ENCODE assay signal across 14 mouse cellular contexts in genomic region chr16:44766320-44766892, GRCm38 (mm10). TPM values are rescaled to one million over a fixed set of nuclear protein-coding genes. Genes with fewer than 3 reads are reported as not detected.
DNase-seq lines count a peak whose midpoint lies in the region; ATAC-seq and TF ChIP-seq lines count a peak whose summit lies in the region.
"Had no signal": no experiment of that assay in that cellular context is flagged by ENCODE, and none has a peak within 500 bp of the region (broad histone marks: within the 10 kb centered on the region; RNA-seq: fewer than 3 reads in every experiment).

No protein-coding gene starts in this region.

- peak overlapping the region; percentile 63 for H3K4me2 ChIP-seq in liver, embryonic 16.5 days (ENCODE audit: low read depth, low read length)

- 69% methylated on average over 9 of the region's 9 CpGs for WGBS in lung, adult 2 months
- WGBS in liver, embryonic 16.5 days (ENCODE audit: insufficient replicate concordance), result 17% methylated on average over 9 of the region's 9 CpGs

- no peak for TF ChIP-seq CTCF in lung, adult 2 months (IDR thresholded peaks at IDR 0.05; ENCODE audit: insufficient read depth, low read length)
- TF ChIP-seq CTCF in bone marrow macrophage, adult 2 months (IDR thresholded peaks at IDR 0.05; ENCODE audit: low read depth, low read length), result no peak
- TF ChIP-seq CTCF in layer of hippocampus, adult 2 months (conservative IDR thresholded peaks at IDR 0.05), result no peak

- H3K4me3 ChIP-seq in lung, adult 2 months (replicated peaks; ENCODE audit: extremely low read depth, low read depth, low read length), result peak overlapping the region; percentile 9
- peak overlapping the region; percentile 72 for H3K4me3 ChIP-seq in bone marrow macrophage, adult 2 months (ENCODE audit: insufficient read depth, low read length)
- H3K4me3 ChIP-seq in liver, embryonic 16.5 days (ENCODE audit: low read depth, low read length), result peak overlapping the region; percentile 58
- H3K4me3 ChIP-seq in layer of hippocampus, adult 2 months, result no peak overlapping the region
- H3K4me3 ChIP-seq: midbrain, embryonic 10.5 days had no signal

- ATAC-seq in frontal cortex, adult (ENCODE audit: low TSS enrichment), result peak; percentile 84
- ATAC-seq in liver, embryonic 16.5 days (ENCODE audit: low read depth), result no peak
- ATAC-seq: intestine, postnatal 0 days had no signal

- no peaks in the 10 kb centered on the region for H3K4me1 ChIP-seq in lung, adult 2 months (ENCODE audit: control insufficient read depth, insufficient read depth, low read length)
- H3K4me1 ChIP-seq in bone marrow macrophage, adult 2 months (ENCODE audit: control insufficient read depth, insufficient read depth, low read length), result peaks cover 21% of the 10 kb centered on the region
- H3K4me1 ChIP-seq in liver, embryonic 16.5 days (ENCODE audit: control insufficient read depth, low read depth, low read length), result no peaks in the 10 kb centered on the region
- H3K4me1 ChIP-seq: midbrain, embryonic 10.5 days had no signal

- no peak overlapping the region for H3K9ac ChIP-seq in liver, embryonic 16.5 days (ENCODE audit: low read depth, low read length)
- H3K9ac ChIP-seq: lung, embryonic 14.5 days had no signal

- no peaks in the 10 kb centered on the region for H3K27me3 ChIP-seq in liver, embryonic 16.5 days (ENCODE audit: control insufficient read depth, insufficient read depth, low read depth, low read length)

- H3K27ac ChIP-seq in bone marrow macrophage, adult 2 months (ENCODE audit: insufficient read depth, low read depth, low read length), result peak overlapping the region; percentile 61
- no peak overlapping the region for H3K27ac ChIP-seq in liver, embryonic 16.5 days (ENCODE audit: low read length)
- no peak overlapping the region for H3K27ac ChIP-seq in layer of hippocampus, adult 2 months
- H3K27ac ChIP-seq: midbrain, embryonic 10.5 days had no signal

- DNase-seq in frontal cortex, postnatal 14 days (ENCODE audit: low spot score in 2 of 2), result no peak
- no peak for DNase-seq in lung, adult 2 months
- no peak for DNase-seq in lung, postnatal 14 days
- DNase-seq in layer of hippocampus, adult 2 months (ENCODE audit: low spot score in 2 of 2), result no peak
- DNase-seq in embryo, embryonic 9.5 days (ENCODE audit: extremely low spot score), result no peak
- DNase-seq: cerebellum, postnatal 25 days; kidney, postnatal 25 days; lung, embryonic 14.5 days had no signal

- H3K36me3 ChIP-seq in liver, embryonic 16.5 days (ENCODE audit: control insufficient read depth, insufficient read depth), result no peaks in the 10 kb centered on the region
- H3K36me3 ChIP-seq: midbrain, embryonic 10.5 days had no signal

- TF ChIP-seq POLR2A in lung, adult 2 months (IDR thresholded peaks at IDR 0.05; ENCODE audit: borderline replicate concordance, extremely low read depth, low read depth, low read length), result no peak
- no peak for TF ChIP-seq POLR2A in bone marrow macrophage, adult 2 months (IDR thresholded peaks at IDR 0.05; ENCODE audit: borderline replicate concordance, low read depth, low read length)

- no peaks in the 10 kb centered on the region for H3K9me3 ChIP-seq in liver, embryonic 16.5 days (replicated peaks; ENCODE audit: control insufficient read depth, low read length)
- H3K9me3 ChIP-seq: midbrain, embryonic 10.5 days had no signal

RNA-seq across cellular contexts. Expression of gene Cd200r1, which starts 0.9 kb away (rescaled TPM):
- 1.9 and 2.7 TPM in 2 replicates for polyA plus RNA-seq in lung, adult 2 months (2012; rRNA removed)
- 97.6 and 98.0 TPM in 2 replicates for polyA plus RNA-seq in bone marrow macrophage, adult 2 months (2012; ENCODE audit: insufficient read depth, insufficient read length, missing spikeins)
- 3.6 and 3.8 TPM in 2 replicates for polyA plus RNA-seq in liver, embryonic 16.5 days (2015; fragmentation: Nextera tagmentation; extraction: Ambion mirVana)
- under 1 TPM in 1 of 2 experiments, not detected in 1; 0.26 TPM for total RNA-seq in layer of hippocampus, adult 2 months (2021)

RNA-seq across cellular contexts. Expression of gene Gtpbp8, which starts 20.2 kb away (rescaled TPM):
- 4.2 and 6.5 TPM in 2 replicates for polyA plus RNA-seq in lung, adult 2 months (2012; rRNA removed)
- polyA plus RNA-seq in bone marrow macrophage, adult 2 months (2012; ENCODE audit: insufficient read depth, insufficient read length, missing spikeins), result 21.0 and 29.4 TPM in 2 replicates
- 15.3 and 16.4 TPM in 2 replicates for polyA plus RNA-seq in liver, embryonic 16.5 days (2015; fragmentation: Nextera tagmentation; extraction: Ambion mirVana)
- 10 to 100 TPM; 29.6 to 31.9 TPM for total RNA-seq in layer of hippocampus, adult 2 months (2021)

RNA-seq across cellular contexts. Expression of gene Nepro, which starts 42.3 kb away (rescaled TPM):
- polyA plus RNA-seq in lung, adult 2 months (2012; rRNA removed), result 3.1 and 3.2 TPM in 2 replicates
- polyA plus RNA-seq in bone marrow macrophage, adult 2 months (2012; ENCODE audit: insufficient read depth, insufficient read length, missing spikeins), result 5.4 and 5.8 TPM in 2 replicates
- polyA plus RNA-seq in liver, embryonic 16.5 days (2015; fragmentation: Nextera tagmentation; extraction: Ambion mirVana), result 2.0 and 2.5 TPM in 2 replicates
- 1 to 10 TPM; 5.7 to 6.5 TPM for total RNA-seq in layer of hippocampus, adult 2 months (2021)

RNA-seq across cellular contexts. Expression of gene Cd200r4, which starts 45.1 kb away (rescaled TPM):
- 3.0 and 6.9 TPM in 2 replicates for polyA plus RNA-seq in lung, adult 2 months (2012; rRNA removed)
- 33.5 and 34.4 TPM in 2 replicates for polyA plus RNA-seq in bone marrow macrophage, adult 2 months (2012; ENCODE audit: insufficient read depth, insufficient read length, missing spikeins)
- polyA plus RNA-seq in liver, embryonic 16.5 days (2015; fragmentation: Nextera tagmentation; extraction: Ambion mirVana), result 0.30 and 0.35 TPM in 2 replicates
- not detected for total RNA-seq in layer of hippocampus, adult 2 months (2021)
- total RNA-seq: heart, postnatal 36 days had no signal
- polyA plus RNA-seq: lung, embryonic 14.5 days had no signal

Comparison
In these comparisons a context has a peak if more than half of its experiments do, and no peak if none do; other contexts are left out.
1. RNA of gene Cd200r1, which starts 0.9 kb away (polyA plus RNA-seq): 97.6 to 98.0 TPM in bone marrow macrophage, adult 2 months; 3.6 to 3.8 TPM in liver, embryonic 16.5 days and 1.9 to 2.7 TPM in lung, adult 2 months; every median in the first group is over 10 times any median in the second.